Mouse (Mus musculus) lung, adult 2 months (tissue): Measurements from ENCODE around the gene Klk9.

Source experiments
- CTCF ChIP-seq: fragments of 200-500 bp; IDR thresholded peaks from 2 replicates; pipeline ENCODE4 v1.5.1; 2011; ENCODE audit warnings: mild to moderate bottlenecking, low read length, control low read depth; ENCODE audit not compliant: insufficient read depth
- POLR2A ChIP-seq: fragments of 200-500 bp; IDR thresholded peaks from 2 replicates; pipeline ENCODE4 v1.6.1; 2011; ENCODE audit warnings: low read depth, mild to moderate bottlenecking, control low read depth, low read length, borderline replicate concordance; ENCODE audit errors: extremely low read depth

DNA sequence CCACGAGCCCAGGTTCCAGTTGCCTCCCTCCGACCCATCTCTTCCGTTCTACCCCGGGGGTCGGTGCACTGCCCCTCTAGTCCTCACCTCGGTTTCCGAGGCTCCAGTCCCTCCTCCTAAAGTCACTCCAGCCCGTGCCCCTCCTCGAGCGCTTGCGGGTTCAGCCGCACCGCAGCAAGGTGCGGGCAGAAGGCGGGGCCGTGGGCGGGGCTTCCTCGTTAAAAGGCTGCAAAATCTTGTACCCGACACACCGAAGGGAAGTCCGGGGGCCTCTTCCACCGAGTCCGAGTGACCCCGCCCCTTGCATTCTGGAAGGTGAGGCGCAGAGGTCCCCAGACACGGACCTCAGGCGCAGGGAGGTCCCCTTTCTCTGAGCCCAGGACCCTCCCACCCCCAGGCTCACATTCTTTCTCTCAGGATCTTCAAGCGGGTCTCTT lies 5.7 kb downstream of the Klk9 start, which contains the start of gene Klk8:
- TF ChIP-seq CTCF (no peak), POLR2A (no peak)
